Mouse (Mus musculus) forebrain, postnatal 0 days (tissue): ENCODE results near the gene Stat3. TPM values are rescaled to one million over a fixed set of nuclear protein-coding genes. Genes with fewer than 3 reads are reported as not detected.

Experiments used
- ATAC-seq: fragments of 200-750 bp; cut with Nextera tagmentation; 2 replicates; pipeline ENCODE4 v1.8.0; 2017; ENCODE audit warnings: mild to moderate bottlenecking, moderate library complexity
- DNase-seq: peaks from one replicate; pipeline ENCODE4 v3.0.0-alpha.2; 2015
- H3K27ac ChIP-seq: fragments of 300-500 bp; sonication (generic); 2 replicates; pipeline ENCODE4 v1.5.1; 2014; ENCODE audit warnings: low read depth, mild to moderate bottlenecking, antibody characterized with exemption, low read length, moderate library complexity, mixed read lengths
- H3K27me3 ChIP-seq: fragments of 300-500 bp; sonication (generic); 2 replicates; pipeline ENCODE4 v1.6.1; 2014; ENCODE audit warnings: mild to moderate bottlenecking, low read length, mixed read lengths; ENCODE audit not compliant: insufficient read depth
- H3K36me3 ChIP-seq: fragments of 300-500 bp; sonication (generic); 2 replicates; pipeline ENCODE4 v1.6.1; 2014; ENCODE audit warnings: mild to moderate bottlenecking, moderate library complexity; ENCODE audit not compliant: insufficient read depth
- H3K4me1 ChIP-seq: fragments of 300-500 bp; sonication (generic); 2 replicates; pipeline ENCODE4 v1.6.1; 2014; ENCODE audit warnings: antibody characterized with exemption; ENCODE audit not compliant: insufficient read depth
- H3K4me2 ChIP-seq: fragments of 300-500 bp; sonication (generic); 2 replicates; pipeline ENCODE4 v1.6.1; 2014; ENCODE audit warnings: low read depth, mild to moderate bottlenecking, moderate library complexity
- H3K4me3 ChIP-seq: fragments of 300-500 bp; sonication (generic); 2 replicates; pipeline ENCODE4 v1.5.1; 2014; ENCODE audit warnings: low read depth, low read length, mixed read lengths
- H3K9ac ChIP-seq: fragments of 300-500 bp; sonication (generic); 2 replicates; pipeline ENCODE4 v1.6.1; 2014; ENCODE audit warnings: mild to moderate bottlenecking
- H3K9me3 ChIP-seq: fragments of 300-500 bp; sonication (generic); 2 replicates; pipeline ENCODE4 v1.6.1; 2016; ENCODE audit warnings: low read length
- CTCF ChIP-seq: sonication (generic); IDR thresholded peaks from 2 replicates; pipeline ENCODE4 v1.5.1; 2016; ENCODE audit warnings: antibody characterized with exemption, control low read depth, low read depth
- WGBS: fragments of 180-500 bp; shearing (Covaris S2); extraction: QIAGEN DNeasy Blood & Tissue Kit; methylation state at CpG from one replicate; pipeline ENCODE4 v1.1.7; 2014; 5-methylcytosine and 5-hydroxymethylcytosine counted together
- polyA plus RNA-seq: library from polyadenylated mRNA; unstranded; fragments of >200 nt; fragmentation: Nextera tagmentation; extraction: Ambion mirVana; gene quantifications from 2 replicates; pipeline ENCODE4 v1.2.1, GENCODE M21; 2015
- total RNA-seq: library from RNA; depleted of rRNA; stranded (reverse); fragments of >200 nt; gene quantifications from 2 replicates; pipeline ENCODE4 v1.2.3, GENCODE M21; 2014

Stat3 gene
- total and polyA plus RNA-seq, 2 experiments from 2014 or later, result 31.2 to 42.5 TPM

DNA sequence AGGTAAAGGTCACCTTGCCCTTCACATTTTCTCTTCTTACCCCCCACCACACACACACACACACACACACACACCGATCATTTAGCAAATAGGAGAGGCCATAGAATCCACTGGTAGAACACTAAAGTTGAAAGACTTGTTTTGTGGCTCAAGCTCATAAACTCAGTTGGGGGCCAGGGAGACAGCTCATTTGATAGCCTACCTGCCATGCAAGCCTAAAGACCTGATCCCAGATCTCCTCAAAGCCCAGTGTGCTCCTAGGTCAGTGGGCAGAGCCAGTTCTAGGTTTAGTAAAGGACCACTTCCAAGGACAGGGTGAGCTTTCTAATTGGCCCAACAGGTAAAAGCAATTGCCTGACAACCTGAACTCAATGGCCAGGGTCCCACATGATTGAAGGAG is 3.0 kb upstream of the Stat3 start:
- Histone ChIP-seq H3K9ac (no peak overlapping the region), H3K4me3 (no peak overlapping the region), H3K4me2 (no peak overlapping the region), H3K27ac (no peak overlapping the region), H3K9me3 (0 out of 2 replicates have a peak, but pooled peaks cover 7% of the 10 kb centered on the region), H3K27me3 (no peaks in the 10 kb centered on the region), H3K36me3 (no peaks in the 10 kb centered on the region), H3K4me1 (no peaks in the 10 kb centered on the region)
- ATAC-seq (no peak), DNase-seq (no peak)
- WGBS, result 88% methylated on average over 1 of the region's 1 CpGs
- no peak for TF ChIP-seq CTCF

DNA sequence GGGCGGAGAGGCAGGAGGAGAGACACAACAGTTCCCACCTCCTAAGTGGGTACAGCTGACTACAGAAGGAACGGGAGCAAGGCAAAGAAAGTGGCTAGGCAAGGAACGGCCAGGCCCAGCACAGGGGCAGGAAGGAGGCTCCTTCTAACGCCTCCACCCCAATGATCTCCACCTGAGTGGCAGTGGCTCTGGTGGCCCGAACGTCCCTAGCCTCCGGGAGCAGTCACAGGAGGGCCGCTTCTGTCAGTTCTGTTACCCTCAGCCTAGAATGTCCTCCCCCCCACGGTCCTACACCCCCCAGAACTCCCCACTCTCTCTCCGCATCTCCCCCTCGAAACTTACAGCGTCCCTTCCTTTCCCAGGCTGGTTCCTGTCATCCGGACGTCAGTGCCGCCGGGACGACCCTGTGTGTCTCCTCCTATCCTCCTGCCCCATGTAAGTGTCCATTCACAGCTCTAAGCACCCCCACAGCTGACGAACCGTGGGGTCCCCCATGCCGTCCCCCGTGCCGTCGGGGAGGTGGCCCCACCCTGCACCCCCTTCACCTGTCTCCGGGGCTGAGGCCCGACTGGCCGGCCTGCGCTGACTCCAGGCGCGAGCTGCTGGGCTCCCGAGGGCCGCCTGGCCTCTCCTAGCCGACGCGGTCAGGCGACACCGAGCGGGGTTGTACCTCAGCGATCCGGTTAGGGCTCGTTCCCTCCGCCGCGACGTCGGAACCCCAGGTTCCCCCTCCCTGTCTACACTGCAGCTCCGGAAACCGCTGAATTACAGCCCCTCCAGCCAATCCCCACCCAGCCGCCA is 429 bp downstream of the Stat3 start:
- Histone ChIP-seq H3K36me3 (no peaks in the 10 kb centered on the region), H3K9ac (peak overlapping the region; percentile 83), H3K4me2 (peak overlapping the region; percentile 59), H3K27ac (peak overlapping the region; percentile 80), H3K4me3 (peak overlapping the region; percentile 72), H3K9me3 (no peaks in the 10 kb centered on the region), H3K27me3 (no peaks in the 10 kb centered on the region), H3K4me1 (no peaks in the 10 kb centered on the region)
- ATAC-seq (peak; percentile 98), DNase-seq (peak; percentile 27)
- no peak for TF ChIP-seq CTCF
- WGBS, result 2% methylated on average over 45 of the region's 48 CpGs

DNA sequence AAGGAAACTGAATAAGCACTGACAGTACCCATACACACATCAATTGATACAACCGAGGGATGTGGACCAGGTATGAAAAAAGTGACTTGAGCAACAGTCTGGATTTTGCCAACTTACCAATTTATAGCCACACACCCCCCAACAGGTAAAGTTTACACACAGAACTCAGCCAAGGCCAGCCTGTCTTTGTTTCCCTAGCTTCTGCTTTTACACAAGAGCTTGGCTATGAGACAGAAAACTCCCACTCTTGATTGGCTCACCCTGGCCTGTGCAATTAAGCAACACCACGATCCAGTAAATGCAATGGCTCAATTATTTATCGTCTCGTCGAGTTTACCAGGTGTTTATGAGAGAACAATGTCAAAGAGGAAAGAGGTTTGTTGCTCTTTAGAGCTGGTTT is 1.2 kb downstream of the Stat3 start:
- Histone ChIP-seq H3K4me1 (no peaks in the 10 kb centered on the region), H3K4me2 (peak overlapping the region; percentile 59), H3K27ac (no peak overlapping the region), H3K27me3 (no peaks in the 10 kb centered on the region), H3K9me3 (no peaks in the 10 kb centered on the region), H3K9ac (no peak overlapping the region), H3K4me3 (peak overlapping the region; percentile 72), H3K36me3 (no peaks in the 10 kb centered on the region)
- DNase-seq (no peak), ATAC-seq (no peak)
- no peak for TF ChIP-seq CTCF
- WGBS, result 11% methylated on average over 5 of the region's 5 CpGs

DNA sequence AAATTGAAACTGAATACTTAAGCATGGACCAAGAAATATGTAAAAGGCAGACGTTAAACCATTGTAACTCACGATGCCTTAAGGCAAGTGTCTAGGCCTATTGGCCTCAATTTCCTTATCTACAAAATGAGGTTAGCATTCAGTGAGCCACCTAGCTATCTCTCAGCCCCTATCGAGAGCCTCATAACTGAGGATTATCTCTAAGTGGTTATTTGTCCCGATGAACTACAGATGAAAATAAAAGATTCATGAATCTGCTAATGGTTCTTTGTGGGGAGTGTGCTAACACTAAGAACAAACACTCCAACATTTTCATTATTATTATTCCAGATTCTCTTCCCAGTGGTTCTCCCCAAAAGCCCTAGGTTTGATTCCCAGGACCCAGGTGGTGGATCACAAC is 2.0 kb downstream of the Stat3 start:
- Histone ChIP-seq H3K27me3 (no peaks in the 10 kb centered on the region), H3K9me3 (no peaks in the 10 kb centered on the region), H3K4me1 (no peaks in the 10 kb centered on the region), H3K4me2 (no peak overlapping the region), H3K9ac (no peak overlapping the region), H3K4me3 (no peak overlapping the region), H3K36me3 (no peaks in the 10 kb centered on the region), H3K27ac (no peak overlapping the region)
- no peak for TF ChIP-seq CTCF
- ATAC-seq (no peak), DNase-seq (no peak)
- WGBS, result 74% methylated on average over 4 of the region's 4 CpGs

- 75% methylated on average over 8 of the region's 8 CpGs for WGBS
- DNase-seq (no peak), ATAC-seq (no peak)
- no peak overlapping the region for H3K4me3 ChIP-seq
- H3K9ac ChIP-seq, result no peak overlapping the region
- H3K9me3 ChIP-seq, result no peaks in the 10 kb centered on the region
- H3K4me2 ChIP-seq, result no peak overlapping the region
- no peak for TF ChIP-seq CTCF
- H3K36me3 ChIP-seq, result no peaks in the 10 kb centered on the region
- H3K27me3 ChIP-seq, result no peaks in the 10 kb centered on the region
- no peaks in the 10 kb centered on the region for H3K4me1 ChIP-seq
- H3K27ac ChIP-seq, result no peak overlapping the region
Observed at GRCm38 (mm10) chr11:100935373-100936355, 3.7 kb downstream of the Stat3 start.

GRCm38 (mm10) chr11:100931254-100931921 is 8.0 kb downstream of the Stat3 start:
- 46% methylated on average over 12 of the region's 12 CpGs for WGBS
- Histone ChIP-seq H3K4me1 (no peaks in the 10 kb centered on the region), H3K27me3 (no peaks in the 10 kb centered on the region), H3K4me3 (no peak overlapping the region), H3K9me3 (no peaks in the 10 kb centered on the region), H3K9ac (no peak overlapping the region), H3K27ac (no peak overlapping the region), H3K4me2 (no peak overlapping the region), H3K36me3 (no peaks in the 10 kb centered on the region)
- no peak for TF ChIP-seq CTCF
- no peak for DNase-seq
- no peak for ATAC-seq
